Mouse (Mus musculus) spleen, adult 2 months (tissue): ENCODE data around the gene Gpbp1. TPM values are rescaled to one million over a fixed set of nuclear protein-coding genes. Genes with fewer than 3 reads are reported as not detected.

ENCODE experiments used
- DNase-seq, 2 experiments: peaks; one replicate each; pipeline versions ENCODE4 v3.0.0 to v3.0.0-alpha.2; 2012 to 2021; ENCODE audit warnings: low spot score in 2 of 2, low read depth in 1 of 2
- H3K27ac ChIP-seq: fragments of 200-500 bp; 2 replicates; pipeline ENCODE4 v1.5.1; 2012; ENCODE audit warnings: low read length, inconsistent platforms; ENCODE audit not compliant: insufficient read depth
- H3K27me3 ChIP-seq: fragments of 200-500 bp; 2 replicates; pipeline ENCODE4 v1.6.1; 2012; ENCODE audit warnings: mild to moderate bottlenecking, moderate library complexity, low read length, inconsistent platforms; ENCODE audit not compliant: control insufficient read depth, insufficient read depth
- H3K36me3 ChIP-seq: fragments of 200-500 bp; 2 replicates; pipeline ENCODE4 v1.6.1; 2012; ENCODE audit warnings: mild to moderate bottlenecking, low read length, inconsistent platforms; ENCODE audit not compliant: control insufficient read depth, insufficient read depth
- H3K4me1 ChIP-seq: fragments of 200-500 bp; 2 replicates; pipeline ENCODE4 v1.6.1; 2011; ENCODE audit warnings: inconsistent platforms; ENCODE audit not compliant: control insufficient read depth, insufficient read depth, insufficient read length
- H3K4me3 ChIP-seq: fragments of 200-500 bp; 2 replicates; pipeline ENCODE4 v1.5.1; 2011; ENCODE audit warnings: mild to moderate bottlenecking, inconsistent platforms; ENCODE audit not compliant: insufficient read depth, insufficient read length; ENCODE audit errors: extremely low read depth
- CTCF ChIP-seq: fragments of 200-500 bp; IDR thresholded peaks from 2 replicates; pipeline ENCODE4 v1.5.1; 2011; ENCODE audit warnings: mild to moderate bottlenecking, inconsistent platforms; ENCODE audit not compliant: insufficient read depth, insufficient read length, insufficient replicate concordance; ENCODE audit errors: extremely low read depth
- POLR2A ChIP-seq: fragments of 200-500 bp; IDR thresholded peaks from 2 replicates; pipeline ENCODE4 v1.6.1; 2011; ENCODE audit warnings: low read depth, low read length, inconsistent platforms
- WGBS: fragments of 180-500 bp; shearing (Covaris S2); methylation state at CpG from one replicate; pipeline ENCODE4 v1.1.7; 2018; 5-methylcytosine and 5-hydroxymethylcytosine counted together
- polyA plus RNA-seq: library from polyadenylated mRNA; depleted of rRNA; stranded (reverse); fragments of >200 nt; gene quantifications from 2 replicates; pipeline ENCODE4 v1.2.3, GENCODE M21; 2012

The Gpbp1 gene
- polyA plus RNA-seq, 1 experiment = 1.7 TPM

DNA sequence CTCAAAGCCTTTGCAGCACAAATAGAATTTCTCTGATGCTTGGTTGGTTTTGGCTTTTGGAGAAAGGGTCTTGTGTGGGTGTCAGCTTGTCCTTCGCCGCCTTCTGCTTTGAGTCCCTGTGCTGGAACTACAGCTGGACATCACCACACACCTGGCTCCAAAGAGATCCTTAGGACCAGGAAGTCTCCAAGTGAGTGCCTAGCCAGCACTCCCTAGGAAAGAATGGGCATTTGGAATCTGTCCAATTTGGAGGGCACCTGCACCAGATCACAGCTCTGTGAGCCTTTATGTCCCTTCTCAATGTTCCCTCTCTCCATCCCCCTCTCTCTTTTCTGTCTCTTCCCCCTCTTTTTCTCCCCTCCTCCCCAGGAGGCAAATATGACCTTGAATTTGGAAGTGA lies 34.4 kb upstream of the Gpbp1 start:
- no peaks in the 10 kb centered on the region for H3K4me1 ChIP-seq
- DNase-seq = no peak
- H3K4me3 ChIP-seq = no peak overlapping the region
- 96% methylated on average over 2 of the region's 2 CpGs for WGBS
- no peak for TF ChIP-seq CTCF
- TF ChIP-seq POLR2A = no peak
- no peaks in the 10 kb centered on the region for H3K36me3 ChIP-seq
- no peak overlapping the region for H3K27ac ChIP-seq
- H3K27me3 ChIP-seq = no peaks in the 10 kb centered on the region

DNA sequence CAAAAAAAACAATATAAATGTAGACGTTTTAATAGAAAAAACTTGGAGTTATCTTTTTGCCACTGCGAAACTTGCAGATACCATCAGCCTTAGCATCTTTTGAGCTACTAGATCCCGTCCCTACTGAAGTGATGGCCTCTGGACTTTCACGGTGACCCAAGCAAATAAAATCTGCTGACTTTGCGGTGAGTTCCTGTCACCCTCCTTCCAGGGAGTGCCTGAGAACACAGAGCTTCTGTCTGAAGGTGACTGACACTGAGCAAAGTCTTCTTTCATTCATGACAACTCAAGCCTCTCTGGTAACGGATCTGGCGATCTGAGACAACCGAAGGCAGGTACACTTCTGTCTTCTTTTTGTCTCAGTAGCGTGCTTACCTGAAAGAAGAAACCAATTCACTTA lies 32.4 kb upstream of the Gpbp1 start:
- TF ChIP-seq CTCF = no peak
- TF ChIP-seq POLR2A = no peak
- Histone ChIP-seq H3K4me3 (no peak overlapping the region), H3K27me3 (no peaks in the 10 kb centered on the region), H3K36me3 (no peaks in the 10 kb centered on the region), H3K4me1 (no peaks in the 10 kb centered on the region), H3K27ac (no peak overlapping the region)
- no peak for DNase-seq
- WGBS = 88% methylated on average over 9 of the region's 9 CpGs

DNA sequence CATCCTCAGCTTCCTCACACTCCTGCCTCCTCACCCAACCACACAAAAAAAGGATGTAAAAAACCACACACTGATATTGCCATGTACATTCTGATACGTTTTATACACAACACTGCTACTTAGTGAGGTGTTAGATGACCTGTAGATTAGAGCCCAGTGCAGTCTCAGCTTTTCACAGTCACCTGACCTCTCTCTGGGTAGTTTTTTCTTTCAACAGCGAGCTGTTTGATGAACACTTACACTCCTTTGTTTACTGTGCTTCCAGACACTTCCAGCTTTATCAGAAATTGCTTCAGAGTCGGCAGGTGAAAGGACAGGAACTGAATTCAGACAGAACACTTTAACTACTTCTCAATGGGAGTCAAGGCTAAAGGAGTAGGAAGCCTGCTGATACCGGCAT lies 30.5 kb upstream of the Gpbp1 start:
- TF ChIP-seq POLR2A (no peak), CTCF (no peak)
- H3K4me3 ChIP-seq = no peak overlapping the region
- DNase-seq = no peak
- H3K27me3 ChIP-seq = no peaks in the 10 kb centered on the region
- H3K36me3 ChIP-seq = no peaks in the 10 kb centered on the region
- 72% methylated on average over 4 of the region's 4 CpGs for WGBS
- no peaks in the 10 kb centered on the region for H3K4me1 ChIP-seq
- no peak overlapping the region for H3K27ac ChIP-seq

DNA sequence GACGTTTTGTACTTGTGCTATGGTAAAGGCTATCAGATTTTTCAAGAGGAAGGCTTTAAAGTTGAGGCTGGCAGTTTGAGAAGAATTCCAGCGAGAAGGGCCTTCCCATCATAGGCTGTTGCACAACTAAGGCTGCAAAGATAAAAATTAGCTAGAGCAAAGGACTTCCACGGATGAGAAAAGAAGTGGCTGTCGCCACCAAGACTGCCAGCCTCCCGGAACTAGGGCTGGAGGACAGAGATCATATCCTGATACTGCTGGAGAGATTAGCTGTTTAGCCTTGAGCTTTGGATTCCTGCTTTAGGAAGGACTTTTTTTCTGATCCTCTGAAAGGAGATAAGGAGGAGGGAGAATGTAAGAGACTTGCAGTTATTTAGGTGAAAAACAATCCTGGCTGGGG lies 28.4 kb upstream of the Gpbp1 start:
- no peaks in the 10 kb centered on the region for H3K36me3 ChIP-seq
- no peaks in the 10 kb centered on the region for H3K27me3 ChIP-seq
- no peaks in the 10 kb centered on the region for H3K4me1 ChIP-seq
- WGBS = 79% methylated on average over 5 of the region's 5 CpGs
- H3K27ac ChIP-seq = no peak overlapping the region
- TF ChIP-seq POLR2A (no peak), CTCF (no peak)
- no peak overlapping the region for H3K4me3 ChIP-seq
- DNase-seq = no peak

DNA sequence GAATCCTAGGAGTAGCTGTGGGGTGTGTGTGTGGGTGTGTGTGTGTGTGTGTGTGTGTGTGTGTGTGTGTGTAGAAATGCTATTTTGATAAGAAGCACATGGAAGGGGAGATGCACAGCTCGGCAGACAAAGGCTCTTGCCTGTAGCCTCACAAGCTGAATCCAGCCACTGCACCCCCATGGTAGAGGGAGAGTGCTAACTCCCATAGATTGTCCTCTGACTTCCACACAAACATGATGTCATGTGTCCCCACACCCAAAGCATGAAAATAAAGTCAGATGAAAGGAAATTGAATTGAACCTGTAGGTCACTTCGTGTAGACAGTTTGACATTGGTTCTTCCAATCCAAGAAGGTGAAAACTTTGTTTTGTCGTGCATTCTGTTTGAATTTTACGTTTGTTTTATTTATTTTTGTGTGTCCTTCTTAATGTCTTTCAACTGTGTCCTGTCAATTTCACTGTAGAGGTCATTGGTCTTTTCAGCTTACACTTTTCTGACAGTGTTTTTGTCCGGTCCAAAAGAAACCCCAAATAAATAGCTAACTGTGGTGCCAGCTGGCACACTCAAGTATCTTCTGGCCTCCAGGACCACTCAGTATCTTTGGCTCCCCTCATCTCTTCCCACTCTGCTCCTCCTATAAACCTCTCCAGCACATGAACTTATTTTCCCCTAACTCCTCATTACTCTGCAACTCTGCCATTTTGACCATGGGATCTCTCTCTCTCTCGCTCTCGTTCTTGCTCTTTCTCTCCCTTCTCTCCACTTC lies 26.7 kb upstream of the Gpbp1 start:
- no peak for TF ChIP-seq POLR2A
- TF ChIP-seq CTCF = no peak
- no peak overlapping the region for H3K27ac ChIP-seq
- H3K4me3 ChIP-seq = no peak overlapping the region
- H3K4me1 ChIP-seq = no peaks in the 10 kb centered on the region
- H3K36me3 ChIP-seq = no peaks in the 10 kb centered on the region
- 87% methylated on average over 7 of the region's 7 CpGs for WGBS
- DNase-seq = no peak
- H3K27me3 ChIP-seq = no peaks in the 10 kb centered on the region

DNA sequence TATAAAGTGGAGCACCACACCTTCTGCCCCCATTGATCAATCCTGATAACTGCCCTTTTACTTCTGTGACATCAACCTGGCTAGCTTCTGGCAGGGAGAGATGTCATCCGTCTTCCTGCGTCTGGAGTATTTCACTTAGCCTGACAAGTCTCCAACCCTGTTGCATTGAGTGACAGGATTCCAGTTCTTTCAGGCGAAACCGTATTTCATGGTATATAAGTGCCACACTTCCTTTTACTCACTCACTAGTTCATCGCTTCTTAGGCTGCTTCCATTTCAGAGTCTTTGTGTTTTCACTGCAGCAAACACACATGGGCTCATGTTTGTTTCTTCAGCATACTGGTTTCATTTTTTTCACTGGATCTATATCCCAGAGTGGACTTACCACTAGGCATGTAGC lies 19.5 kb upstream of the Gpbp1 start:
- 83% methylated on average over 5 of the region's 5 CpGs for WGBS
- no peak for DNase-seq
- peaks cover 6% of the 10 kb centered on the region; the same call in 1 of the 2 replicates for H3K4me1 ChIP-seq

DNA sequence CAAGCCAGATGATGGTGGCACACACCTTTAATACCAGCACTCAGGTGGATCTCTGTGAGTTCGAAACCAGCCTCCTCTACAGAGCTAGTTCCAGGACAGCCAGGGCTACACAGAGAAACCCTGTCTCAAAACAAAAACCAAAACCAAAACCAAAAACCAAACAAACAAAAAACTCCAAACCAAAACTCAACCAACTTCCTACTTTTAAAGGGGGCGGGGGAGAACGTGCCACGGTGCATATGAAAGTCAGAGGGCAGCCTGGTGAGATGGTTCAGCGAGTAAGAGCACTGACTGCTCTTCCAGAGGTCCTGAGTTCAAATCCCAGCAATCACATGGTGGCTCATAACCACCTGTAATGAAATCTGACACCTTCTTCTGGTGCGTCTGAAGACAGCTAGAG lies 18.7 kb upstream of the Gpbp1 start:
- H3K27me3 ChIP-seq = no peaks in the 10 kb centered on the region
- H3K36me3 ChIP-seq = no peaks in the 10 kb centered on the region
- no peak overlapping the region for H3K4me3 ChIP-seq
- no peak overlapping the region for H3K27ac ChIP-seq
- no peak for DNase-seq
- H3K4me1 ChIP-seq = peaks cover 6% of the 10 kb centered on the region; the same call in 1 of the 2 replicates
- TF ChIP-seq CTCF (no peak), POLR2A (no peak)
- WGBS = 34% methylated on average over 6 of the region's 6 CpGs

More for the DNA sequence above, 19.5 kb upstream of the Gpbp1 start:
- Histone ChIP-seq H3K27ac (no peak overlapping the region), H3K4me3 (no peak overlapping the region), H3K27me3 (no peaks in the 10 kb centered on the region), H3K36me3 (no peaks in the 10 kb centered on the region)
- TF ChIP-seq CTCF (no peak), POLR2A (no peak)
